Mouse (Mus musculus) CD8-positive naive resting alpha-beta T cell, adult 2 months (primary cell): ENCODE data around the gene Cygb.
"Not testable (repeated sequence)": the region's sequence is repeated elsewhere in the genome, so short reads cannot be mapped to it uniquely, and the experiment has no call there.

Experiments
- DNase-seq, 2 experiments: peaks; one replicate each; pipeline ENCODE4 v3.0.0; 2022; ENCODE audit warnings: low read depth in 2 of 2, low spot score in 2 of 2

Cygb gene

GRCm38 (mm10) chr11:116675429-116675828, 21.3 kb upstream of the Cygb start:
- DNase-seq = not testable (repeated sequence)

- no peak for DNase-seq
These were observed 20.7 kb upstream of the Cygb start for GRCm38 (mm10) chr11:116674616-116675379.

GRCm38 (mm10) chr11:116673410-116673809, 19.3 kb upstream of the Cygb start:
- no peak for DNase-seq

- no peak for DNase-seq
These were observed 18.5 kb upstream of the Cygb start for GRCm38 (mm10) chr11:116672595-116672994.

- DNase-seq = no peak
These were observed 17.8 kb upstream of the Cygb start for GRCm38 (mm10) chr11:116671845-116672434.

DNA sequence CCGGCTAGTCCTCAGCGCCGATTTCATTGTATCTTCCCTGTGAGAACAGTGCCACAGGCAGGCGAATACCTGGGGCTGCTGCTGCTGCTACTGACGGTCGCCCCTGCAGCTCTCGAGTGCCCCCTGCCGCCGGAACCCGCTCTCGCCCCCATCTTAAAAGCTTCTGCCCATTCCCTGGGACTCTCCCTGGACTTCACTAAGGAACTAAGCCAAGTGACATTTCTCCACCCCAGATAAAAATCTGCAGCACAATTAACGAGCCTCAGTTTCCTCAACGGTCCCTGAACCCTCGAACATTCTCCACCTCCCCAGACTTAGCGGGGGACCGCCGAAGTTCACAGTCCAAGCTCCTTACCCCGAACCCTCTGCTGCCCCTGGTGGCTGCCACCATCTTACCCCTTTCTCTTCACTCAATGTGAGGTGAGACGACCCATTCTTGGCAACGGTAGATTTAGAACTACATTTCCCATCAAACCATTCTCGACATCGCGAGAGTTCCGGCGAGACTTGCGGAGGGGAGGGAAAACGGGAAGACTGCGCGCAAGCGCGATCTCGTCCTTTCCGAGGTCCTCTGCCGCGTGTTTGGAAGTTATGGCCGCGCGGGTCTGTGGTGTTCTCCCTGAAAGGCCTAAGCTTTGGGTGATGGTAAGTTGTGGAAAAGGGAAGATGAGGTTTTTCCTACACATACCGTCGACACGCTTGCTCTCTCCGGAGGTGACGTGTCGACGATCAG, 17.2 kb upstream of the Cygb start:
- DNase-seq = peak; percentile 97 to 99

DNA sequence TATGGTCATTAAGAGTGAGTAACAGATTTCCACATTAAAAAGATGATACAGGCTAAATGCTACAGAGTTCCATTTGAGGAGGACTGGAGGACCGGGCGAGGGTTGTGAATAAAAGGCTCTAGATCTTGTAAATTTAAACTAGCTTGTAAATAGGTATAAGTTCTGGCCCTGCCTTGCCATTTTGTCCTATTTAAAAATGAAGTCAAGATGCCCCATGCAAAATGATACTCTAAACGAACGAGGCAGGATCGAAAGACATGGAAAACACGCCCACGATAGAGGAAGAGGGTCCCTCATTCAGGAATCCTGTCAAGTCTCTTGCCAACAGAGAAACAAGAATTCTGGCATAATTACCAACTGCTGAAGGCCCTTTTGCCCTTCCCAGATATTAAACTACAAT, 16.3 kb upstream of the Cygb start:
- no peak for DNase-seq

DNA sequence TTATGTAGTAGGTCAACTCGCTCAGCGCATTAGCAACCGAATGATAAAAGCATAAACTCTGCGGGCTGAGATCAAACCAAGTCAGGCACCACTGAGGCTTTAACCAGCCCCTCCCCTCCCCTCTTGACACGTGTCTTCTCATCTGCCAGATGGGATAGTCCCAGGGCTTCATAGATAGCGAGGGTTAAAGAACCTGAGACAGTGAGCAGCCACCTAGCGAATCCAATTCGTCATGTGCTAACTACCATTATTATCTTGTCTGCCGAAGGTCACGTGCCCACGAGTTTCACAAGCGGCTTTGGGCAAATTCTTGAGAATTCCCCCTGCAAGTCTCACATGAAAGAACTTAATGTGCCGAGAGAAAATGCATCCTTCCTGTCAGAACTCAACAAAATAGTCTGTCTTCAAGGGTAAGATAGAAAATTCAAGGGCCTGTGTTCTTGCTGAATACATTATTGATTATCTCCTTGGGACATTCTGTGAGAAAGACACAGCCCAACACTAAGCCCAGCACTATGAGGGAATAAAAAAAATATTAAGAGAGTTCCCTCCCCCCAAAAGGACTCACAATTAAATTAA, 15.8 kb upstream of the Cygb start:
- no peak for DNase-seq

DNA sequence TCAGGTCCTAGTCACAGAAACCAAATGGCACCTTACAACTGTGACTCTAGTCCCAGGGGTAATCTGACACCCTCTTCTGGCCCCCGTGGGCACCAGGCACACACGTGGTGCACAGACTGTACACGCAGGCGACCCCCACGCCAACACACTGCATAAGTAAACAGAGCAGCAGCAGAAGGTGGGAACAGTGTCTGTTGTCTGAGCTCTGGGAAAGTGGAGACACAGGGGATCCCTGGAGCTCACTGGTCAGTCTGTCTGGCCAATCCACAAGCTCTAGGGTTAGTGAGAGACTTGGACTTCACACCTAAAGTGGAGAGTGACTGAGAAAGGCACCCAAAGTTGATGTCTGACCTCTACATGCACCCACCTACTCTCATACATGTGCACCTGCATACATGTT, 15.2 kb upstream of the Cygb start:
- no peak for DNase-seq

DNA sequence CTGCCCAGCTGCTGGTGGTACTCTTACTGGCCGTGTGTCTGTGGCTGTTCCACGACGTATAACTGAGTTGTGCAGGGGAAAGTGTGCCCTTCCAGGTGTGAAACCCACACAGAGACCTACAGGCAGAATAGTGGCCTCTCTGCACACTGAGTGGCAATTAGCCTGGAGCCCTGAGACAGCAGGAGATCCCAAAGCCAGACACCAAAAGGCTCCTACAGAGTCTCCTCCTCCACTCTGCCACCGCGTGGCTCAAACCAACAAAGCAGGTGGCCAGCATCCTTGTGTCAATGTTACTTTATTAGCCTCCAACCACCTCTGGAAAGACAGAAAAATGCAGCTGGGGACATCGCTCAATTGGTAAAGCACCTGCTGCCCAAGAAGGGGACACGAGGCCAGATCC, 14.7 kb upstream of the Cygb start:
- no peak for DNase-seq

- no peak for DNase-seq
These were observed 14.3 kb upstream of the Cygb start for GRCm38 (mm10) chr11:116668381-116668825.

DNA sequence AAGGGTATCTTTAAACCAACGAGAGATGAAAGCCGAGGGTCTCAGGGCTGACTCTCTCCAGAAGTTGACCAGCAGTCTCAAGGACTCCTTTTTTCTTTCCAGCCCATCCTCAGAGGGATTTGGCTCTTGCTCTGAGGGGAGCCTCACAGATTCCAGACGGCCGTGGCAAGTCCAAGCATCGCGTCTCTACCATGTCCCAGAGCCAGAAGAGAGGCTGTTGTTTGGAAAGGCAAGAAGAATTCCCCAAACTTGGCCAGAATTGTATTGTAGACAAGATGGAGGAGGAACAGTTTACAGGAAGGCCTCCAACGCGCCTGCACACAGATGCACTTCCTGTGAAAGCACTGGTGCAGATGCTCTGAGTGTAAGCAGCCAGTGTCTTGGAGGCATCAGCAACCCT, 13.8 kb upstream of the Cygb start:
- no peak for DNase-seq

DNA sequence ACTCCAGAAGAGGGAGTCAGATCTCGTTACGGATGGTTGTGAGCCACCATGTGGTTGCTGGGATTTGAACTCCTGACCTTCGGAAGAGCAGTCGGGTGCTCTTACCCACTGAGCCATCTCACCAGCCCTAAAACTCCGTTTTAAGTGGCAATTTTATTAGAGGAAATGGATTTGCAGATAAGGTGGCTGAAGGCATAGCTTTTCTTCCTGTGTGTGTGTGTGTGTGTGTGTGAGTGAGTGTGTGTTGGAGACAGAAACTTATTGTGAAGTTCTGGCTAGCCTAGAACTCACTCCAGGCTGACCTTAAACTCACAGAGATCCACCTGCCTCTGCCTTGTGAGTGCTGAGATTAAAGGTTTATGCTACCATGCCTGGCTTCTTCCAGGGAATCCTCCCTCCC, 12.9 kb upstream of the Cygb start:
- not testable (repeated sequence) for DNase-seq

DNA sequence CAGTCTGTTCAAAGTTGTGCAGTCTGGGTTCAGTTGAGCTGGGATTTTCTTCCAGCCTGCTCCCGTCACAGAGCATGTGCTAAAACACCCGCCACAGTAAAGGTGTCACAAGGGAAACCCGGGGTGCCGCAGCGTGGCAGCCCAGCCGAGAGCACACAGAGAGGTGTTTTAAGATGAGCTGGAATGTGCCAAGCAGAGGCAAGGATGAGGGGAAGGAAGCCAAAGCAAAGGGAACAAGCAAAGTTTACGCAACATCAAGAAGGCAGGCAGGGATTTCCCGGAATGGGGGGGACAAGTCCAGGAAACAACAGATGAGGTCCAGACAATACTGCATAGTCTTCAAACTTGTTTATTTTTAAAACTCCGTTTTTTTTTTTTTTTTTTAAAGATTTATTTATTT, 12.5 kb upstream of the Cygb start:
- DNase-seq = no peak

- DNase-seq = no peak
These were observed 11.2 kb upstream of the Cygb start for GRCm38 (mm10) chr11:116665289-116665688.

DNA sequence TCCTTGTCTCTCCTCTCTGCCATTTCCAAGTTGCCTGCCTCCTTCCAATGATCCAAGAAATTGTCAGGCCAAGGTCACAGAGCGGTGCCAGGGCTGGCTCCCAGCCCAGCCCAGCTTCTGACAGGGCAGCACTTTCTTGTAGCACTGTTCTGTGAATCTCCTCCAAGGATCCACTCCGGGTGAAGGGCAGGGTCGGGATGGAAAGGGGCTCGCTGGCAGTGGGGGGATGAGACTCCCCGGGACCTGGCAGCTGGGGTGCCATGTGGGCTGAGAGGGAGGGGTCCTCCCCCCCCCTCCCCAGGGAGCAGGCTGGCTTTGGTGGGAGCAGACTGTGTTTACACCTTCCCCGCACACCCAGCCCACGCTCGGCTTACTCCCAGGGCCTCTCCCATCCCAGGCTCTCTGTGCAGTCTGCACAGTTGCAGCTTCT, 7.8 kb upstream of the Cygb start:
- no peak for DNase-seq

DNA sequence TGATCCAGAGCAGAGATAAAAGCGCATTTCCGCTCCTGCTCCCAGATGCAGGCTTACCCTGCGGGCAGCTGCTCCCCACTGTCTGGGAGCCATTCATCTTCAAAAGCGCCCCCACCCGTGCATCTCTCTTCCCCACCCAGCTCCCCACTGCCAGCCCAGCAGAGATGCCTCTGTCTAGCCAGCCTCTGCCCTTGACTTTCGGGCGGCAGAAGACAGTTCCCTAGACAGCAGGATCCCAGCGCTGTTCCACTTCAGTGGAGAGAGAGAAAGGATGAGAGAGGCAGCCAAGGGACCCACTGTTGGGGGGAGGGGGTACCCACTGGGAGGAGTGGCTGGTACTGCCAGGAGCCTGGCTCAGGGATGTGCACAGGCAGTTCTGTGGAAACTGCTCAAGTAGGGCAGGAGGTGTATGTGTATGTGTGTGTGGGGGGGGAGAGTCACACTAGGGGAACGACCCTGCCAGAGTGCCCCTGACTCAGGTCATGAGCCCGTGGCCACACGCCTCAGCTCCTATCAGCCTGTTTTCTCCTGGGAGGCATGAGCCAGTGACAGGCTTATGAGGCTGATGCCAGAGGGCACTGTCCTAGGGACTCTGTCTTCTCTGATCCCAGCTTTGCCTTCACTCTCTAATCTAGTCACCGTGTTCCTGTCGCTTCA, 7.3 kb upstream of the Cygb start:
- DNase-seq = no peak

GRCm38 (mm10) chr11:116660181-116660580, 6.1 kb upstream of the Cygb start:
- no peak for DNase-seq

- no peak for DNase-seq
These were observed 5.0 kb upstream of the Cygb start for GRCm38 (mm10) chr11:116659027-116659621.

DNA sequence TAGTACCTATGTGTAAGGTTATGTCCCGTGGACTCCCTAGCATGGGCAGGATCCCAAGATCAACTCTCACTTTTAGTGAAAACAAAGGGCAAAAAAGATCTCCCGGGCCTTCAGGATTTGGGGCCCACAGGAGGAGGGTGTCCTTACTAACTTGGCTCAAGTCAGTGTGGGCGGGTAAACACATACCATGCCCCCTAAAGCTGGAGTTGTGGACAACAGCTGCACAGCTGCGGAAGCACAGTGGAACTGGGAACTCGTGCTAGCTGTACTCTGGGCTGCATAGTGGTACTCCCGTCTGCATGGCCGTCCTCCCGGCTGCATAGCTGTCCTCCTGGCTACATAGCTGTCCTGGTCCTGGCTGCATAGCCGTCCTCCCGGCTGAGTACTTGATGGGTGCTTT, 4.1 kb upstream of the Cygb start:
- DNase-seq = no peak
